In the genomic region with DNA sequence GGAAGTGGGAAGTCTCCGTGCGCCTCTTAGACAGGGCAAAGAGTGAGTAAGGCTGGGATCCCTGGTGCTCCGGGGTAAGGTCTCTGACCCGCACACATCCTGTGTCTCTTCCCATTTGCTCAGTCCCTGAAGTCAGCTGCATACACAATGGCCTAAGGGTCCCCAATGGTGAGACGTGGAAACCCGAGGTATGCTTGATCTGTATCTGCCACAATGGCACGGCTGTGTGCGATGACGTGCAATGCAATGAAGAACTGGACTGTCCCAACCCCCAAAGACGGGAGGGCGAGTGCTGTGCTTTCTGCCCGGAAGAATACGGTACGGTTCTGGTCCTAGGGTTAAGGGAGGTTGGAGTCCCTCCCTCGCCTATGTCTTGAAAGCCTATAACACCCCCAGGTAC, we compare ENCODE assay signal across 7 mouse cellular contexts. TPM values are rescaled to one million over a fixed set of nuclear protein-coding genes. Genes with fewer than 3 reads are reported as not detected.
DNase-seq lines count a peak whose midpoint lies in the region; ATAC-seq lines count a peak whose summit lies in the region.

No protein-coding gene starts in this region.

- no peaks in the 10 kb centered on the region for H3K9me3 ChIP-seq in megakaryocyte, embryonic 14.5 days
- H3K9me3 ChIP-seq in liver, embryonic 13.5 days (replicated peaks): no peaks in the 10 kb centered on the region

- no peak for ATAC-seq in megakaryocyte, adult 5-6 weeks (ENCODE audit: poor library complexity, severe bottlenecking)
- ATAC-seq in granulocyte monocyte progenitor cell, adult 5-6 weeks (replicated peaks; ENCODE audit: poor library complexity, severe bottlenecking): peak; percentile 3; the same call in 1 of the 2 replicates
- ATAC-seq in liver, embryonic 13.5 days (ENCODE audit: low read depth): peak; percentile 21; the same call in 1 of the 2 replicates

- peak overlapping the region; percentile 59 for H3K4me2 ChIP-seq in liver, embryonic 13.5 days

- H3K4me1 ChIP-seq in megakaryocyte, embryonic 14.5 days: peaks cover 38% of the 10 kb centered on the region
- peaks cover 12% of the 10 kb centered on the region for H3K4me1 ChIP-seq in liver, embryonic 13.5 days (replicated peaks)

- H3K4me3 ChIP-seq in megakaryocyte, embryonic 14.5 days (replicated peaks): peak overlapping the region; percentile 88
- peak overlapping the region; percentile 39 for H3K4me3 ChIP-seq in liver, embryonic 13.5 days (replicated peaks)

- DNase-seq in liver, embryonic 13.5 days: no peak
- DNase-seq in yolk sac, embryonic 10.5 days (ENCODE audit: low spot score): peak; percentile 37
- no peak for DNase-seq in cerebellum, adult 11-12 months
- no peak for DNase-seq in right cerebral cortex, adult 18-20 months

- WGBS in liver, embryonic 13.5 days (ENCODE audit: insufficient replicate concordance): 3% methylated on average over 15 of the region's 15 CpGs

- peak overlapping the region; percentile 9; the same call in 1 of the 2 replicates for H3K27ac ChIP-seq in liver, embryonic 13.5 days

- H3K36me3 ChIP-seq in megakaryocyte, embryonic 14.5 days (replicated peaks; ENCODE audit: low read length): no peaks in the 10 kb centered on the region
- no peaks in the 10 kb centered on the region for H3K36me3 ChIP-seq in liver, embryonic 13.5 days

- H3K9ac ChIP-seq in liver, embryonic 13.5 days: peak overlapping the region; percentile 29; the same call in 1 of the 2 replicates

- H3K27me3 ChIP-seq in megakaryocyte, embryonic 14.5 days (replicated peaks): peaks cover 89% of the 10 kb centered on the region
- H3K27me3 ChIP-seq in liver, embryonic 13.5 days: peaks cover 90% of the 10 kb centered on the region

RNA-seq across cellular contexts. Expression of a gene that starts 1.8 kb away (rescaled TPM):
- not detected in 2 replicates for polyA plus RNA-seq in megakaryocyte, embryonic 14.5 days (2012; ENCODE audit: insufficient read depth, low replicate concordance)
- total RNA-seq in megakaryocyte, adult 5-6 weeks (2015): 0.36 and 0.42 TPM in 2 replicates
- 0.49 and 4.8 TPM in 2 replicates for total RNA-seq in megakaryocyte, adult 5-6 weeks (2017)
- not detected in 2 replicates for total RNA-seq in granulocyte monocyte progenitor cell, adult 5-6 weeks (2014; fragmentation: Nextera tagmentation)
- total RNA-seq in granulocyte monocyte progenitor cell, adult 5-6 weeks (2017): not detected in 2 replicates
- 83.0 and 85.6 TPM in 2 replicates for polyA plus RNA-seq in liver, embryonic 13.5 days (2015; fragmentation: Nextera tagmentation; extraction: Ambion mirVana)

RNA-seq across cellular contexts. Expression of a gene that starts 29.6 kb away (rescaled TPM):
- not detected in 2 replicates for polyA plus RNA-seq in megakaryocyte, embryonic 14.5 days (2012; ENCODE audit: insufficient read depth, low replicate concordance)
- not detected in 2 replicates for total RNA-seq in megakaryocyte, adult 5-6 weeks (2015)
- total RNA-seq in megakaryocyte, adult 5-6 weeks (2017): not detected in 2 replicates
- total RNA-seq in granulocyte monocyte progenitor cell, adult 5-6 weeks (2014; fragmentation: Nextera tagmentation): not detected in 2 replicates
- total RNA-seq in granulocyte monocyte progenitor cell, adult 5-6 weeks (2017): not detected in 2 replicates
- polyA plus RNA-seq in liver, embryonic 13.5 days (2015; fragmentation: Nextera tagmentation; extraction: Ambion mirVana): not detected in 2 replicates

RNA-seq across cellular contexts. Expression of a gene that starts 38.3 kb away (rescaled TPM):
- polyA plus RNA-seq in megakaryocyte, embryonic 14.5 days (2012; ENCODE audit: insufficient read depth, low replicate concordance): 0.51 TPM in 1 of 2 replicates, not detected in the other
- not detected in 2 replicates for total RNA-seq in megakaryocyte, adult 5-6 weeks (2015)
- total RNA-seq in megakaryocyte, adult 5-6 weeks (2017): not detected in 2 replicates
- total RNA-seq in granulocyte monocyte progenitor cell, adult 5-6 weeks (2014; fragmentation: Nextera tagmentation): not detected in 2 replicates
- not detected in 2 replicates for total RNA-seq in granulocyte monocyte progenitor cell, adult 5-6 weeks (2017)
- polyA plus RNA-seq in liver, embryonic 13.5 days (2015; fragmentation: Nextera tagmentation; extraction: Ambion mirVana): 0.21 and 0.28 TPM in 2 replicates

RNA-seq across cellular contexts. Expression of a gene that starts 53.0 kb away (rescaled TPM):
- 211 and 280 TPM in 2 replicates for polyA plus RNA-seq in megakaryocyte, embryonic 14.5 days (2012; ENCODE audit: insufficient read depth, low replicate concordance)
- total RNA-seq in megakaryocyte, adult 5-6 weeks (2015): 73.7 and 76.7 TPM in 2 replicates
- 155 and 158 TPM in 2 replicates for total RNA-seq in megakaryocyte, adult 5-6 weeks (2017)
- 50.3 and 61.7 TPM in 2 replicates for total RNA-seq in granulocyte monocyte progenitor cell, adult 5-6 weeks (2014; fragmentation: Nextera tagmentation)
- total RNA-seq in granulocyte monocyte progenitor cell, adult 5-6 weeks (2017): 67.7 and 71.9 TPM in 2 replicates
- polyA plus RNA-seq in liver, embryonic 13.5 days (2015; fragmentation: Nextera tagmentation; extraction: Ambion mirVana): 10.0 and 10.6 TPM in 2 replicates
